Mouse (Mus musculus) lung, postnatal 36 days (tissue): ENCODE results near the gene Scd2.
"Not testable (repeated sequence)": the region's sequence is repeated elsewhere in the genome, so short reads cannot be mapped to it uniquely, and the experiment has no call there.

Source experiments
- DNase-seq: peaks from one replicate; pipeline ENCODE4 v3.0.0; 2022; ENCODE audit warnings: mixed read lengths

The Scd2 gene

GRCm38 (mm10) chr19:44297862-44298261 lies 4.4 kb downstream of the Scd2 start:
- DNase-seq = no peak

GRCm38 (mm10) chr19:44299078-44299477 lies 5.6 kb downstream of the Scd2 start:
- DNase-seq = no peak

- DNase-seq = no peak
Observed at GRCm38 (mm10) chr19:44299902-44300301, 6.4 kb downstream of the Scd2 start.

GRCm38 (mm10) chr19:44300520-44300919 lies 7.0 kb downstream of the Scd2 start:
- DNase-seq = no peak

- DNase-seq = peak; percentile 78
Observed at GRCm38 (mm10) chr19:44301176-44301575, 7.7 kb downstream of the Scd2 start.

- peak; percentile 43 for DNase-seq
Observed at GRCm38 (mm10) chr19:44301671-44302305, 8.3 kb downstream of the Scd2 start.

GRCm38 (mm10) chr19:44302901-44303300 lies 9.4 kb downstream of the Scd2 start:
- DNase-seq = no peak

GRCm38 (mm10) chr19:44303502-44303901 lies 10.0 kb downstream of the Scd2 start:
- DNase-seq = no peak

GRCm38 (mm10) chr19:44304419-44304818 lies 10.9 kb downstream of the Scd2 start:
- DNase-seq = no peak

GRCm38 (mm10) chr19:44304851-44305510 lies 11.5 kb downstream of the Scd2 start:
- DNase-seq = peak; percentile 33

GRCm38 (mm10) chr19:44305701-44306100 lies 12.2 kb downstream of the Scd2 start:
- no peak for DNase-seq

GRCm38 (mm10) chr19:44306171-44306570 lies 12.7 kb downstream of the Scd2 start:
- DNase-seq = no peak

- no peak for DNase-seq
Observed at GRCm38 (mm10) chr19:44307101-44307914, 13.8 kb downstream of the Scd2 start.

- no peak for DNase-seq
Observed at GRCm38 (mm10) chr19:44307915-44308470, 14.5 kb downstream of the Scd2 start.

GRCm38 (mm10) chr19:44308611-44309246 lies 15.3 kb downstream of the Scd2 start:
- DNase-seq = no peak

GRCm38 (mm10) chr19:44309351-44310154 lies 16.1 kb downstream of the Scd2 start:
- no peak for DNase-seq

- DNase-seq = not testable (repeated sequence)
Observed at GRCm38 (mm10) chr19:44310155-44310575, 16.7 kb downstream of the Scd2 start.

- DNase-seq = no peak
Observed at GRCm38 (mm10) chr19:44310814-44311213, 17.3 kb downstream of the Scd2 start.

- no peak for DNase-seq
Observed at GRCm38 (mm10) chr19:44311306-44312006, 18.0 kb downstream of the Scd2 start.

GRCm38 (mm10) chr19:44312007-44312360 lies 18.5 kb downstream of the Scd2 start:
- no peak for DNase-seq

- DNase-seq = no peak
Observed at GRCm38 (mm10) chr19:44313066-44313465, 19.6 kb downstream of the Scd2 start.
